Mouse (Mus musculus): ENCODE data around the gene Gm10320.

DNA sequence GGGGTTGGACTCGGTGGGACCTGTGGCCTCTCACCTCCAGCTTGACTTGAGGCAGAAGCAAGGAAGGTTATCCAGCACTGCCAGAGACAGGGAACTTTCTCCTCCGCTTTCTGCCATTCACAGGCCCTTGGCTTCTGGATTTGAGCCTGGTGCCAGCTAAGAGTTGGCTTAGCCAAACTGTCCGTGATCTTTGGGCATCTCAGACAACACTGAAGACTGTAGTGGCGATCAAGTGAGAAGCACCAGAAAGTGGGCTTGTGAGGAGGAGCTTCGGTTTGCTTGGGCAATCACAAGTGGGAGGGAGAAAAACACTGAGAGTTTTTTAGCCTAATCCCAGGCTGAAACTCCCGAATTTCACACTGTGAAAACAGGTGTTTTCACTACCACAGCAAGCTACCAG lies 14.2 kb upstream of the Gm10320 start:
- TF ChIP-seq POLR2A (IDR thresholded peaks at IDR 0.05; ENCODE audit: extremely low read depth, insufficient read depth, low read length) (no peak), CTCF (IDR thresholded peaks at IDR 0.05; ENCODE audit: extremely low read depth, insufficient read depth, low read length) (no peak)

Measured in cortical plate, adult 2 months (tissue).